Mouse (Mus musculus) adrenal gland, postnatal 14 days (tissue): ENCODE measurements around the gene Wnt16. TPM values are rescaled to one million over a fixed set of nuclear protein-coding genes. Genes with fewer than 3 reads are reported as not detected.

Experiments
- DNase-seq: peaks from one replicate; pipeline ENCODE4 v3.0.0; 2021; ENCODE audit warnings: mixed read lengths
- total RNA-seq: library from RNA; stranded (reverse); gene quantifications from 2 replicates; pipeline ENCODE4 v1.2.3, GENCODE M21; 2021

Wnt16 gene
- total RNA-seq, 1 experiment from 2014 or later: 0.41 TPM

DNA sequence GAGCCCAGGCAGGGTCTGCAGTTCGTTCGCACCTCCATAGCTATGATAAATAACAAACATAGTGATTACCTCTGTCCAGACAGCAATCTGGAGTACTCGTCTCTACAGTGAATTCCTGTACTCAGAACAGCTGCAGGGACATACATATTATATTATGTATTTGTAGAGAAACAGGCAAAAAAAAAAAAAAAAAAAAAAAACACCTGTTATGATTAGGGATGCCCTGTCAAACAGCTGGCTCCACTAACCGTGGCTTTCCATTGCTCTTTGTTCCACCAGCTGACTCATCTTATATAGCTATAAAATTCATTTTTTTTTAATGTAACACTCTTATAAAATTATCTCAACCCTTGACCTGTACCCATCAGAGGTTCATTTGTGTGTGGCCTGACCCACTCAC lies 38.3 kb downstream of the Wnt16 start:
- DNase-seq: no peak

DNA sequence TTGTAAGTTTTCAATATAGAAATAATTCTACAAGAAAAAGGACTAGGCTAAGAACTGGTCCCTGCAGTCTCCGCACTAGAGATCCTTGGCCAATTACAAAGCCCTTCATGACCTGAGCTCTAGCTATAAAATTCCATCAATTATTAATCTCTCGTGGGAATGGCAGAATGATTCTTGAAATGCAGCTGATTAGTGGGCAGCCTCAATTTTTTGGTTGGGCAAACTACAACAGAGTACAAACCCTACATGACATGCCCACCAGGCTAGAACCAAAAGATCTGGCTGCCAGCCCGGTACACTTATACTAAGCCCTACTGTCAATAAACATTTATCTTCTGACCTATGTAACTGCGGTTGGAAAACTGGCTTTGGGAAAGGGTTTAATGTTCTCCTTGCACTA lies 39.1 kb downstream of the Wnt16 start:
- DNase-seq: no peak

- DNase-seq: no peak
Observed at GRCm38 (mm10) chr6:22327931-22328330, 39.9 kb downstream of the Wnt16 start.

DNA sequence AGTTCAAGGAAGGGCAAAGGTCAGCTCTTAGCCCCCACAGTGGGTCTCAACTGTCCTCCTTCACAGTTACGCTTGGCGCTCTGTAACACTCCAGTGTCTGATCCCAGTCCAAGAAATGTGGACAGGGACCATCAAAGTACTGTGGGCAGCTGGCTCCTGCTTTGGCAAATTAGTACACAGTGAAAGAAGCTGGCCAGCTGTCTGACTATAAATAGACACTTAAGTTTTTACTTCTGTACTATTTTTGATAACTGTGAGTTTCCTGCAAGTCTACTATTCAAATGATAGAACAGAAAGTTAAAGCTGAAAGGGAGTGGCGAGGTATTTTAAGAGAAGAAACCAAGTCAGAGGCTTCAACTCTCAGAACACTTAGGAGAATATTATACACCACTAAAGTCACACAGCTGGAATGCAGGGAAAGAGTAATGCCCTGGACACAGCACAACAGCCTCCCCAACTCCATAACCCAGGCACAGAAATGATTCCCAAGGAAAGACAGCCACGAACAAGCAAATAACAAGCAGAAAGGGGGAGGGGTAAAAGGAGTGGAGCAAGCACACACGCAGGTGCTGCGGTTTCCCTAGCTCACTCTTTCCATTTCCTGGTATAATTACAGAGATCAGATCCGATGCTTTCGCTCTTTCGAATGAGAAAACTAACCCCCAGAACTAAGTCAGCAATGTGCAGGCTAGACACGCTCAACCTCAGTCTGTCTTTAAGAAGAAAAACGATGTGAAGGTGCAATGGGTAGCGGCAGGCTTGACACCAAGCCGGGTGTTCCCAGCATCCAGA lies 42.3 kb downstream of the Wnt16 start:
- no peak for DNase-seq

- no peak for DNase-seq
Observed at GRCm38 (mm10) chr6:22332548-22332947, 44.5 kb downstream of the Wnt16 start.

DNA sequence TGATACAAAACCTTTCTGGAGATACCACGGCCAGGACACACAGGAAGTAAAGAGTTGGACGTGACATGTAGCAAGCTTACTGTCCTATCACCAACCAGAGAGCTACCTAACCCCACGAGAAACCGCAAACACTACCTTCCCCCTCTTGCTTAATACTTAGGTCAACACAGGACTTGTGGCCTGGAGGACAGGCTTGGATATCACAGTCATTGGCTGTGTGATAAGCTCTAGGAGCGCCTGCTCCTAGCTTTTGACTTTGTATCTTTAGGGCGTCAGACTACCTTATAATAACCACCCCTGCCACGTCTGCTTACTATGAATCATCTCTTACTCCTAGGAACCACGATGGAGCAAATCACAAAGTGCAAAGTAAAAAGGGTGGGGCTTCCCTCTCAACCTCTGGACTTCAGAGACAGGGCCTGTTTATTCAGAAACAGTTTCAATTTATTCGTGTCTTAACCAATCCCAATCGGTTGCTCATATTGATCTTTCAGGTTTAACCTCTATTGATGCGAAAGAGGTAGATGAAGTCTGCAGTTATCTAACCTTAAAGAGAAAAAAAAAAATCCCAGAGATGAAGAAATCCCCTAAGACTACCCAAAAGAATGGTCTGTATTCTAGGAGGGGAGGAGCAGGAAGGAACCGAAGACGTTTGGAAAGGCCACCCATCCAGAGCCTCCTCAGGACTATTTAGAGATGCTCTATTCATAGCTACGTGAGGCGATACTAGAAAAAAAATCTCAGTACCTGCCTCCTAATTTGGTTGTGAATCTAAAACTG lies 51.9 kb downstream of the Wnt16 start:
- DNase-seq: no peak

DNA sequence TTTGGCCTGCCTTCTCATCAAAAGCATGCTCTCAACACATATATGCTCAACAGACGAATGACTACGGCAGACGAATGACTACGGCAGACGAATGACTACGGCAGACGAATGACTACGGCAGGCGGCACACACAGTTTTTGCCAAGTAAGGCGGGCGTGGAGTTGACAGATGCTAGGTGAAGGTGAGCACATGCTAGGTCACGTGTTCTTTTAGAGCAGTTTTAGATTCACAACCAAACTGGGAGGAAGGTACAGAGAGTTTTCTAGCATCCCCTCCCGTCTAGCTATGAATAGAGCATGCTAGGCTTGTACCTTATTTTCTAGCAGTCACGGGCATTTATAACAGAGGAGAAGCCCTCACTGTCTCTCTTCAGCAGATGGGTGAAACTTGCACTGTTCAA lies 52.8 kb downstream of the Wnt16 start:
- DNase-seq: no peak

DNA sequence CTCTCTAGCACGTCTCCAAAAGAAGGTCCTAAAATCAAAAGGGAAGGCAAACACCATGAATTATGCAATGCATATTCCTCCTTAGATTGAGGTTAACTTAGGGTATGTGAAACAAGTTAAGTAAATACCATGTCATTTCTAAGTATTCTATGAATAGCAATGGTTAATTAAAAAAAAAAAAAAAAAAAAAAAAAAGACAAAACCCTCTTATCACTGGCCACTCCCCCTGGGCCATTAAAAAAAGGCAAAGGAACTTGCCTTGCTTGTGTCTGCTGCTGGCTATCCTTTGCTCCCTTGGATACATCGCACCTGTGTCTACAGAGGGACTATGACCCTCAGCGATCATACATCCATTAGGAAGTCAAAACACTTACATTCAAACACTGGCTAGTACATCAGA lies 55.3 kb downstream of the Wnt16 start:
- no peak for DNase-seq

DNA sequence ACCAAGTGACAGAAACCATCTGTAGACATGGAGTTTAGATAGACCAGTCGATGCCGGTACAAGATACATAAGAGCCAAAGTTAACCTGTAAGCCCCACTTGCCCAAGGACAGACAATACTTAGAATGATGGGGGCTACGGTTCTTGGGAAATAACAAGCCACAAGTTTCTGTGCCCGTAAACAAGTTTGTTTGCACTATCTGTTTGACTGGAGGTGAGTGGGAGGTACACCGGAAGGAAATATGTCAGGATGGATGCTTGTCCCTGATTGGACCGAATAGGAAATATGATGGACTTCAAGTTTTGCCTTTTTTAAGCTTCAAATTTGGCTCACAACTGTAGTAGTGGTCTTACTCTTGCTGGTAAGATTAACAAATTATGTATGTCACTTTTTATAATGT lies 55.7 kb downstream of the Wnt16 start:
- no peak for DNase-seq

- DNase-seq: no peak
Observed at GRCm38 (mm10) chr6:22344443-22344842, 56.4 kb downstream of the Wnt16 start.

DNA sequence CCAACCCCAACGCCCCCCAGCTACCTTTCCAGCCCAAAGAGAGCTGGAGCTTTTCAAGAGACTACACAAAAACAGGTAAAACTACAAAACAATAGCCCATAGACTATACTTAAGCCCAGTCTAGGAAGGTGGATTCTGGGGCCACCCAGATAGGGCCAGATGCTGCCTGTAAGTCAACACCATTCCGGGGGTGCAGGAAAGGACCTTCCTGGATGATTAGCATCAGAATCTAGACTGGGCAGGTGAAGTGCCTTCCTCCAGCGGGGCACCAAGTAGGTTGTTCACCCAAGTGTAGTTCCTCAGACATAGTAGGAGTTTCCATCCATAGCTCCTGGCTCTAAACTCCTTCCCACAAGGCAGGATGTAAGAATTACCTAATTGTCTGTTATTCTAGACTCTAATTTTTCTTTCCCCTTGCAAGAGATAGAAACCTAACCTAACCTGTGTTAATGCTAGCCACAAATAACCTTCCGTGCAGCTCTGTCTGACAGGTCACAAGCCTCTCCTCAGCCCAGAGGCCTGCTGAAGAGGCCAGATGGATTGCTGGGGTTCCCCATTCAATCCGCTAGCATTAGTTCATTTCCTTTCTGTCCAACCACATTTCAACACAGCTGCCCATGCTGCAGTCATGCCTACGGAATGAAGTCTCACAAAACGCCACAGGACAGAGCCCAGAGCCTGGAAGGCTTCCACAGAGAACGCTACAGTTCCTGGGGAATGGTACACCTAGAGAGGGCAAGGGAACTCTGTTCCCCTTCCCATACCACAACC lies 59.3 kb downstream of the Wnt16 start:
- no peak for DNase-seq

Other genes starting within 250 kb of the Wnt16 start
- 47.7 and 52.0 TPM in 2 replicates for gene Fam3c, start 68.0 kb downstream of the Wnt16 start, total RNA-seq